Mouse (Mus musculus) liver, embryonic 14.5 days (tissue): ENCODE measurements at regions not wholly inside any gene's neighbourhood (a gene's known extent, or its start where the extent isn't known, plus 50 kb on each side); places are given as distances from the start of the nearest gene placed in this dataset.

Source experiments
- ATAC-seq: fragments of 200-750 bp; cut with Nextera tagmentation; 2 replicates; pipeline ENCODE4 v1.8.0; 2017; ENCODE audit warnings: moderate number of reproducible peaks, mild to moderate bottlenecking, moderate library complexity; ENCODE audit not compliant: insufficient read depth
- DNase-seq, 3 experiments: peaks; one replicate each; pipeline ENCODE4 v3.0.0-alpha.2; 2012 to 2013; ENCODE audit warnings: low read depth in 3 of 3, low spot score in 3 of 3
- H3K27ac ChIP-seq: fragments of 300-500 bp; sonication (generic); 2 replicates; pipeline ENCODE4 v1.5.1; 2014; ENCODE audit warnings: moderate library complexity, mild to moderate bottlenecking, control low read depth, inconsistent platforms
- H3K27me3 ChIP-seq: fragments of 300-500 bp; sonication (generic); 2 replicates; pipeline ENCODE4 v1.6.1; 2014; ENCODE audit warnings: mild to moderate bottlenecking, low read length, moderate library complexity; ENCODE audit not compliant: control insufficient read depth, insufficient read depth
- H3K36me3 ChIP-seq: fragments of 300-500 bp; sonication (generic); replicated peaks from 2 replicates; pipeline ENCODE4 v1.6.1; 2014; ENCODE audit warnings: low read depth; ENCODE audit not compliant: control insufficient read depth, insufficient read depth
- H3K4me1 ChIP-seq, 2 experiments: fragments of 200-500 bp in 1 of 2; fragments of 300-500 bp in 1 of 2; sonication (generic) in 1 of 2; replicated peaks; 2 replicates each; pipeline ENCODE4 v1.6.1; 2012 to 2014; ENCODE audit warnings: antibody characterized with exemption in 1 of 2, inconsistent platforms in 1 of 2, low read length in 1 of 2; ENCODE audit not compliant: control insufficient read depth in 2 of 2, insufficient read depth in 2 of 2
- H3K4me2 ChIP-seq: fragments of 300-500 bp; sonication (generic); 2 replicates; pipeline ENCODE4 v1.6.1; 2014; ENCODE audit warnings: low read depth, mild to moderate bottlenecking, control low read depth, moderate library complexity
- H3K4me3 ChIP-seq, 2 experiments: fragments of 200-500 bp in 1 of 2; fragments of 300-500 bp in 1 of 2; sonication (generic) in 1 of 2; 2 replicates each; pipeline ENCODE4 v1.5.1; 2012 to 2014; ENCODE audit warnings: low read depth in 2 of 2, low read length in 2 of 2, mild to moderate bottlenecking in 2 of 2, control low read depth in 1 of 2, inconsistent platforms in 1 of 2, moderate library complexity in 1 of 2; ENCODE audit not compliant: insufficient read depth in 1 of 2
- H3K9ac ChIP-seq: fragments of 300-500 bp; sonication (generic); replicated peaks from 2 replicates; pipeline ENCODE4 v1.6.1; 2014; ENCODE audit warnings: mild to moderate bottlenecking, control low read depth, moderate library complexity
- H3K9me3 ChIP-seq: fragments of 300-500 bp; sonication (generic); 2 replicates; pipeline ENCODE4 v1.6.1; 2016; ENCODE audit warnings: low read length, mixed read lengths; ENCODE audit not compliant: control insufficient read depth
- CTCF ChIP-seq: IDR thresholded peaks from 2 replicates; pipeline ENCODE4 v1.5.1; 2016; ENCODE audit warnings: antibody characterized with exemption, low read depth, control low read depth
- EP300 ChIP-seq: IDR thresholded peaks from 2 replicates; pipeline ENCODE4 v1.6.1; 2016; ENCODE audit warnings: antibody characterized with exemption, low read depth
- WGBS: fragments of 180-500 bp; shearing (Covaris S2); extraction: QIAGEN DNeasy Blood & Tissue Kit; methylation state at CpG from one replicate; pipeline ENCODE4 v1.1.7; 2014; ENCODE audit not compliant: insufficient replicate concordance; 5-methylcytosine and 5-hydroxymethylcytosine counted together

DNA sequence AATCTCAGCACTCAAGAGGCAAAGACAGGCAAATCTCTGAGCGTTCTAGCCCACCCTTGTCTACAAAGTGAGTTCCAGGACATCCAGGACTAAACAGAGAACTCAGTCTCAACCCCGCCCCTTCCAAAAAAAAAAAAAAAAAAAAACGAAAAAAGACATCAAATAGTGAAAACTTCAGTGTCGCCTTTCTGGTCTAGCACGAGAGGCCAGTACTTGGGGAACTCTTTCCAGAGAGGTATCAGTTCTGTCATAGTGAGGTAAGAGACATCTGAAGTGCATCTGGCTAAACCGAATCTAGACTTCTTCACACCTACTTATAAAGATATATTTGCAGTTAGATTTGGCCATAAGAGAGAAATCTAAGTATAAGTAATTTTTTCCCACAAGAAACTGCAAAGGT, 393.8 kb downstream of the Rnd3 start:
- no peaks in the 10 kb centered on the region for H3K36me3 ChIP-seq
- no peaks in the 10 kb centered on the region for H3K4me1 ChIP-seq
- no peak overlapping the region for H3K9ac ChIP-seq
- TF ChIP-seq EP300 (no peak), CTCF (no peak)
- H3K4me3 ChIP-seq: no peak overlapping the region
- no peak overlapping the region for H3K27ac ChIP-seq
- no peaks in the 10 kb centered on the region for H3K27me3 ChIP-seq
- ATAC-seq (no peak), DNase-seq (no peak)
- no peaks in the 10 kb centered on the region for H3K9me3 ChIP-seq
- 58% methylated on average over 6 of the region's 6 CpGs for WGBS
- H3K4me2 ChIP-seq: no peak overlapping the region

DNA sequence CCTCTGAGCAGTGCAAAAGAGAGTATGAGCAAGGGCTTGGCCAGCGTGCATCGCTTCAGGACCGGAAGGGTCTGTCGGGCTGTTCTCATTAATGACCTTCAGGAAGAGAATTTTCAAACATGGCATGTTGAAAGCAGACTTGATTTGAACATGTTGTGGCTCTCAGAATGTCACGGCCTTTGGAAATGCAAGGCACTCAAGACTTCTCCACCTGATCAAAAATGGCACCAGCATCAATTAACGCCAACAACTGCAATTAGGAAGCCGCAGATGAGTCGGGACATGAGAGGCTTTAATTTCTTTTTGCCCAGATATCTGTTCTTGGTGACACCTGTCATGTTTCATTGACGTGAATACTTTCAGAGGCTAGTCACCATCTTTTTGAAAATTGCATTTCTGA, 396.5 kb downstream of the Rnd3 start:
- no peaks in the 10 kb centered on the region for H3K9me3 ChIP-seq
- H3K9ac ChIP-seq: no peak overlapping the region
- DNase-seq: no peak
- no peaks in the 10 kb centered on the region for H3K4me1 ChIP-seq
- H3K4me2 ChIP-seq: no peak overlapping the region
- H3K4me3 ChIP-seq: no peak overlapping the region
- no peaks in the 10 kb centered on the region for H3K36me3 ChIP-seq
- H3K27me3 ChIP-seq: no peaks in the 10 kb centered on the region
- no peak overlapping the region for H3K27ac ChIP-seq
- WGBS: 68% methylated on average over 9 of the region's 9 CpGs
- no peak for TF ChIP-seq CTCF
- TF ChIP-seq EP300: no peak
- ATAC-seq: no peak

DNA sequence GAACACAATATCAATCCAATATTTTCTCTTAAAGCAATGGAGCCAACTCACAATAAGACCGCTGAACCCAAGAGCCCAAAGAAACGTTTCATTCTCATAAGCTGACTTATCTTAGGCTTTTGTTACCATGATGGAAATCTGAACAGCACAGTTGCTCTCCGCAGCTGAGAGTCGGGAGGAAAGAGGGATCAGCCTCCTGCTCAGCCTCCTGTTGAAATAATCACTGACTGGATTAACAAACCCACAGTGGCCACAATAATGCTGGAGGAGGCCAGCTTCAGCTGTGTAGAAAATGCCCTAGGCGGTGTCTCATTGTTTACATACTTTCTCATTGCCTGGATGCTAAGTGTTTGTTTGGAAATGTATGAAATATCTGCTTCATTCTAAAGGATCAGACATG, 398.1 kb downstream of the Rnd3 start:
- ATAC-seq: no peak
- DNase-seq: no peak
- no peaks in the 10 kb centered on the region for H3K27me3 ChIP-seq

DNA sequence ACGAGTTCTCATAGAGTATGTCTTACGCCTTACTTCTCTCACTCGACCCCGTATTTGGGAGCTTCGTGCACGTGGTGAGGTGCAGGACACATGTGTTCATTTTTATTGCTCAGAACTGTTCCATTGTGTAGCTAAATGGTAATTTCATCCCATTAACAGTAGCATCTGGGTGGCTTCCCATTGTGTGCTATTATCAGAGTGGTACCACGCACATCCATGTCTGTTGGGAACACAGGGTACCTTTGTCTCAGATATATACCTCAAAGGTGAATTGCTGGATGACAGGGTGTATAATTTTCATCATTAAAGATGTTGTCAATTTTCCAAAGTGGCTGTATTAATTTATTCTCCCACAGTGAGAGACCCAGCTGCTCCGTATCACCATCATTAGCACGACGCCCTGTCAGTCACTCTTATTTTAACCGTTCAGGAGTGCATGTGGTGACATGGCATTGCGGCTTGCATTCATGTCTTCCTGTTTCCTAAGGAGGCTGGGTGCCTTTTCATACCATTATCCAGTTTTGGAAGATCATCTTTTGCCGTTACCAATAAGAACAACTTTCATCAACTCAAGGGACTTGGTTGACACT, 404.2 kb downstream of the Rnd3 start:
- Histone ChIP-seq H3K36me3 (no peaks in the 10 kb centered on the region), H3K9ac (no peak overlapping the region), H3K4me1 (0 out of 4 replicates have a peak, but pooled peaks cover 0 to 2% of the 10 kb centered on the region in 2 experiments), H3K4me2 (no peak overlapping the region), H3K27me3 (no peaks in the 10 kb centered on the region), H3K9me3 (no peaks in the 10 kb centered on the region), H3K27ac (no peak overlapping the region), H3K4me3 (no peak overlapping the region)
- DNase-seq: no peak
- ATAC-seq: no peak
- TF ChIP-seq EP300 (no peak), CTCF (no peak)
- WGBS: 72% methylated on average over 13 of the region's 13 CpGs

More for the DNA sequence above, 398.1 kb downstream of the Rnd3 start:
- Histone ChIP-seq H3K4me3 (no peak overlapping the region), H3K9me3 (no peaks in the 10 kb centered on the region), H3K36me3 (no peaks in the 10 kb centered on the region), H3K4me2 (no peak overlapping the region), H3K27ac (no peak overlapping the region), H3K4me1 (0 out of 4 replicates have a peak, but pooled peaks cover 0 to 2% of the 10 kb centered on the region in 2 experiments), H3K9ac (no peak overlapping the region)
- 55% methylated on average over 5 of the region's 5 CpGs for WGBS
- TF ChIP-seq CTCF (no peak), EP300 (no peak)

DNA sequence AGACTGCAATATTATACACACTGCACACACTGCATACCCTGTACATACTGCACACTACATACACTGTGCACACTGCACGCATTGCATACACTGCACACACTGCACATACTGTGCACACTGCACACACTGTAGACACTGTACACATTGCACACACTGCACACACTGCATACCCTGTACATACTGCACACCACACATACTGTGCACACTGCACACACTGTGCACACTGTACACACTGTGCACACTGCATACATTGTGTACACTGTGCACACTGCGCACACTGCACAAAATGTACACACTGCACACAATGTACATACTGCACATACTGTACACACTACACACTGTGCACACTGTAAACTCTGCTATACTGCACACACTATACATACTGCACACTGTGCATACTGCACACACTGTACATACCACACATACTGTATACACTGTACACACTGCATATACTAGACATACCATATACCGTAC, 405.1 kb downstream of the Rnd3 start:
- Histone ChIP-seq H3K27ac (no peak overlapping the region), H3K4me3 (no peak overlapping the region), H3K36me3 (no peaks in the 10 kb centered on the region), H3K27me3 (no peaks in the 10 kb centered on the region), H3K4me2 (no peak overlapping the region), H3K9ac (no peak overlapping the region), H3K9me3 (no peaks in the 10 kb centered on the region), H3K4me1 (0 out of 4 replicates have a peak, but pooled peaks cover 0 to 2% of the 10 kb centered on the region in 2 experiments)
- 85% methylated on average over 3 of the region's 3 CpGs for WGBS
- DNase-seq (no peak), ATAC-seq (no peak)
- TF ChIP-seq CTCF (no peak), EP300 (no peak)
